Mouse (Mus musculus) right cerebral cortex, postnatal 4 days (tissue): ENCODE data around the gene Vmn2r113.
"Not testable (repeated sequence)": the region's sequence is repeated elsewhere in the genome, so short reads cannot be mapped to it uniquely, and the experiment has no call there.

Experiments
- DNase-seq: peaks from one replicate; pipeline ENCODE4 v3.0.0-alpha.2; 2022

The Vmn2r113 gene

GRCm38 (mm10) chr17:22942684-22943083 is at the start of gene Vmn2r113:
Vmn2r113 (plus strand) TSS chr17:22942984.
- not testable (repeated sequence) for DNase-seq
